Mouse (Mus musculus): ENCODE data around the gene Ado.

Gene Ado

DNA sequence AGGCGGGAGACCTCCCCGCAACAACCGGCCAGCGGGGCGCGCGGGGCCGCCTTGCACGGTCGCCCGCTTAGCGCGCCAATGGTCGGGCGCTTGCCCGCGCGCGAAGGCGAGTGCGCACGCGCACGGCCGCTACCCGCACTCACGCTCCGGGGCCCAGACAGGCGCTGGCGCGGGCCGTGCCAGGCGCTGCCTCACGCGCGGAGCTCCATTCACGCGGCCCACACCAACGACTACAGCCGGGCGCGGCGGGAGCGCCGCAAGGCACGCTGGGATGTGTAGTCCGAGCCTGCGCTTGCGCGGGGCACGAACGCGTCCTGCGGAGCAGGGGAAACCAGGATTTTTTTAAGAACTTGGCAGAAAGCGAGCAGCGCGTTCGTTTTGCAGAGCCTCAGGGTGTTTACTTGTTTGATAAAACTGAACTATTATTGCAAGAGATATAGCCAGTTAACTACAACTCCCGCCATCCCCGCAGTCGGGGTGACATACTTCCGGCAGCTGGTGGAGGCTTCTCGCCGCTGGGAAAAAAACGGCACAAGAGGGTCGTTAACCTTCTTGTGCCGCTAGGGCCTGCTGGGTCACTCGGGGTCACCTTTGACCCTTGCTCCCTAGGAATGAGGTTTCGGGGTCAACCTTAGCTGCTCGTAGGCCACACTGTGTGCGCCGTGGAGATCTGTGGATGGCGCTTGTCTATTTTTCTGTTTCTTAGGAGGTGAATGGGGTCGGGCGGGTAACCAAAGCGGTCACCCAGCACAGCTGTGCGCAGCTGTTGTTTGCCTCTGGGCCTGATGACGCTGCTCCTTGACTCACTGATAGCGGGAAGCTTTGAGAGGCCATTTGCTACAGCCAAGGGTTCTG lies at the start of gene Ado:
Gene Ado (minus strand): TSS at position 79 of the 855 bp plus-strand sequence.
- DNase-seq (ENCODE audit: low spot score): peak; percentile 95

DNA sequence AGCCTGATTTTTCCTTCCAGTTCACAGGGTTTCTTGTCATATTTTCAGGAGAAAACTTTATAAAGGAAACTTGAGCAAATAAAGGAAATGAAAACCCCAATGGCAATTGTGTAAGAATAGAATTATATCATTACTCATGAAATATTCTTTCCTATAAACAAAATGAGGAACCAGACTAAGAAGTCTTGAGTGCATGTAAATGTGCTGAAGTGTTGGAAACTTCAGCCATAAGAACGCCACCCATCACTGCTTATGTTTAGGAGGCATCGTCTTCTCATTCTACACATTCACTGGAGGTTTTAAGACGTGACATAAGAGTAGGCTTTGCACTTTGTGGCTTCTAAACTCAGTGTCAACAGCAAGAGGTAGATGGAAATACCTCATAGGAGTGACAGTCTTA lies 46.5 kb upstream of the Ado start:
- DNase-seq (ENCODE audit: low spot score): no peak

DNA sequence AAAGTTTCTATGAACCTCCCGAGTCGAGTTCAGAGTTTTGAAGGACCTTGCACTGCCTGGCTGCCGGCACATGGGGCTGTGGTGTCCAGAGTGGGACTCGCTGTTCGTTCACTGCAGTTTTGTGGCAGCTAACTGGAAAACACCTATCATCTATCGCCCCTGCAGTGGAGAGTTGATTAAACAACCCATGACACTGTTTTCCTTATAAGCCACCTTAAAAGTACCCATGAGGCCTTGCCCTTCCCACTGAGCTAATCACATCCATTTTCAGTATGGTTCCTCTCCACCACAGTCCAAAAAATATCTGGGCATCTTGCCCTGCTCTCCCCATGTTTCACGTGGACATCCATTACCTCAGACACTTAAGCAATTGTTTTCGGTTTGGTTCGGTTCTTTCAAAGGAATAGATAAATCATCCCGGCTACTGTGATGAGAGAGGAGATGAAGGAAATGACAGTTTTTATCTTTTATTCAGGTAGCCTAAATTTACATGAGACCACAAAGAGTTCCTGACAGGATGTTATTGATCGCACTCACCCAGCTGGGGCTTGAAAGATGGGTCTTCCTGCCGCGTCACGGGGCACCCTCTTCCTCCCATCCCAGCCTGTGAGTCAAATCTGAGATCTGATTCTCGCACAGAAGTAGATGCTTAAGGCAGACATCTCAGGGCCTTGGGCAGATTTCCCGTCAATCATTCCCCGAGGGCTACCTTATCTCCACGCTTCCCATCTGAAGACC lies 37.3 kb upstream of the Ado start:
- DNase-seq (ENCODE audit: low spot score): no peak

DNA sequence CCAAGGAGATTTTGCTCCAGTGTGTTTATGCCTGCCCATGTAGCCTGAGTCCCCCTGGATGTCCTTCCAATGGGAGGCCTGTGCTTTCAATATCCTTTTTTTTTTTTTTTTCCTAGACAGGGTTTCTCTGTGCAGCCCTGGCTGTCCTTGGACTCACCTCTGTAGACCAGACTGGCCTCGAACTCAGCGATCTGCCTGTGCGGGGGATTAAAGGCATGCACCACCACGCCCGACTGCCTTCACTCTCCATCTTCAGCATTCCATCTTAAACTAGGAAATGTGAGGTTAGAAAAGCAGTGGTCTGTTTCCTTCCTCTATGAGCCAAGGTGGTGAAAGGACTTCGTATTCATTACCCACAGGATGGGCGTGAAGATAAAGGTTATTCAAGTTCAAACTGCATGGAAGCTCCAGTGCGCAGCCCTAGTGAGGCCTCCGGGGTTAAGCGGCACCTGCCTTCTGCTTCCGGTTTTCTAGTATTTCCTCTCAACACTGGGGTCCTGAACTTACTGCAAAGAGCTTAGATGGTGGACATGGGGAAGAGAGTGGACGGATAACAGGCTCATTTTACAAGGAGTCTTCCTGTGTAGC lies 33.0 kb upstream of the Ado start:
- DNase-seq (ENCODE audit: low spot score): no peak

DNA sequence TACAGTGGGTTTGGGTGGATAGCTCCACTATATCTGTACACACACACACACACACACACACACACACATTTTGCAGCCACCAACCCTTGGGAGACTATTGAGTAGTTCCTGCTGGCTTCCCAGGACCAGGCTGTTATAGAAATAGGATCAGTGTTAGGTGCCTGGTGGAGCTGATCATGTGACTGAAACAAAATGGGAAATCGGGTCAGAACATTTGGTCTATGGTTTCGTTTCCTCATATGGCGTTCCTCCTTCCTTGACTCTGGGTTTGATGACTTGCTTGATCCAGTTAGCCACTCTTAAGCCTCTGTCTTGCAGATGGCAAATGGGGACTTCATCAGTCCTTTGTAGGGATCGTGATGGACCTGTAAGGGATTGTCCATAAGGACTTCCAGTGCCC lies 31.1 kb upstream of the Ado start:
- DNase-seq (ENCODE audit: low spot score): no peak

DNA sequence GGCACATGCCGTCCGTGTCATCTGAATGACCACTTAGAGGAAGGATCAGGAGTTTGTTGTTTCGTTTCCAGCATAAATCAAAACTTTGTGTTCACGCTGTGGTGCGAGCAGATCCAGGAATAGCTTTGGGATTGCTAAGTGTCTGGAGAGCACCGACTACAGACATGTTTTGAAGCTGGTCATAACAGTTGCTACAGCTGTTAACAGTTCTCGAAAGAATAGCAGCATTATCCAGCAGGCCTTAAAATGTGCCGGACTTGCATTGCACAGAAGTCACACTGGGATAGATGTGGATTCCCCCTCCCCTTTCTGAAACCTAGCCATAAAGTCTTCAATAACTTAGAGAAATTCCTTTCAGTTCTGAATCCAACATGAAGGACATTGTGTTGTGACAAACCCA lies 24.6 kb upstream of the Ado start:
- DNase-seq (ENCODE audit: low spot score): no peak

DNA sequence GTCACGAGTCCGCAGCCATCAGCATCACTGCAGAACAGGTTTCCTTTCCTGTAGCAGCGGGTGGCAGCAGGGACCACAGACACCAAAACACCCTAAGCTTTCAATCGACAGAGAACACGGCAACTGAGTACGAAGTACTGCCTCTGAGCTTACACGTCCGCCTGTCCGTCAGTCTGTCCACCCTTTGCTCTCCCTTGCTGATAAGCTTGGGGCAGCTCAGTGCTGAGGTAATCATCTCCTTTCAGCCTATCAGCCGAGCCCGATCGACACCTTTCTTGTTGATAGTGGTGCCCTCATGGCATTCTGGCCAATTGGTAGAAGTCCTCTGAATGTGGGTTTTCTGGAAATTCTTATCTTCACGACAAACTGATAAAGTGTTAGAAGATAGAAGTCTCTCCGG lies 22.7 kb upstream of the Ado start:
- no peak for DNase-seq (ENCODE audit: low spot score)

DNA sequence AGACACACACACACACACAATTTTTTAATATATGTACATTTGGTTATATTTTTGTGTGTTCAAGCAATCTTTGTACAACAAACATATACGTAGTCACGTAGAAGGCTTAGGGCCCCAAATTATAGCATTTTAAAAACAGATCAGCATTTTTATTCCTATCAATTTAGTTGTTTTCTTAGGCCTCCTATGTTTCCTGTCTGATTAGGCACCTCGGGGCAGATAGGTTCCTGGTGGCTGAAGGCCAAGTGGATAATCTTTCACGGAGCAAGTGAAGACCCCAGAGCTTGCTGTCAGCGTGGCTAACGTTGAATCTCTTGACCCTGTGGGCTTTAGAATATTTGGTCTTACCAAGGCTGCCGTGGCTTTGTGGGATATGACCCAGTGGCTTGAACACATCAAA lies 20.8 kb upstream of the Ado start:
- no peak for DNase-seq (ENCODE audit: low spot score)

DNA sequence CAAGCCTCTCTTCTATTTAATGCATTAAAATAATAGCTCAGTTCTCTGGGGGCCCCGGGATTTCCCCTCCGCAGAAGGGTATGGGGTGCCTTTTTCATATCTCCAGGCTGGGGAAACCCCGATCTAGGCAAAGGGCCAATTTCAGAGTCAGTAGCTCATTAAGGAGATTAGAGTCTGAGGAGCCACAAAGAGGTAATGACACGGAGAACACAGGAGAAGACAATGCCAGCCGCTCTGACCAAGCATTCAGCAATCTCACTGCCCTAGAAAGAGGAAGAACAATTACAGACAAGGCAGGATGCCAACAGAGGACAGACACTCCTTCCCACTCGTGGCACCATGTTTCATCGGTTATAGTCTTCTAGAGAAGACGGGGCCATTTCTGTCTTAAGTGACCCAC lies 17.3 kb upstream of the Ado start:
- DNase-seq (ENCODE audit: low spot score): no peak

DNA sequence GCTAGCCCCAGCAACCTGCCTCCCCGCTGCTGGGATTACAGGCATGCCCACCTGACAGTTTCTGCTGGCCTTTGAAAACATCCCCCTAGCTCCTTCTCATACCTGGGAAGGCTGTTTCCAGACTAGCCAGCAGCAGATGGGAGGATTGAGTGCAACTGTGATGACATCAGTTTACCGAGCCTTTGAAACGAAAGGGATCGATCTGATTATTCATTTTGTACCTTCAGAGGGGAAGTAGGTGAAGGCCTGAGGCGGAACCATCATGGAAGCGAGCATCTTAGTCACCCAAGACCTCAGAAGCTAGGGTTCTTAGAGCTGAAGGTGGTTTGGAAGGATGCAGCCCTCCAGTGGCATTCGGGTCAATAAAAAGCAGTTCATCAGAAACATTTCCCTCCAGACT lies 15.8 kb upstream of the Ado start:
- no peak for DNase-seq (ENCODE audit: low spot score)

DNA sequence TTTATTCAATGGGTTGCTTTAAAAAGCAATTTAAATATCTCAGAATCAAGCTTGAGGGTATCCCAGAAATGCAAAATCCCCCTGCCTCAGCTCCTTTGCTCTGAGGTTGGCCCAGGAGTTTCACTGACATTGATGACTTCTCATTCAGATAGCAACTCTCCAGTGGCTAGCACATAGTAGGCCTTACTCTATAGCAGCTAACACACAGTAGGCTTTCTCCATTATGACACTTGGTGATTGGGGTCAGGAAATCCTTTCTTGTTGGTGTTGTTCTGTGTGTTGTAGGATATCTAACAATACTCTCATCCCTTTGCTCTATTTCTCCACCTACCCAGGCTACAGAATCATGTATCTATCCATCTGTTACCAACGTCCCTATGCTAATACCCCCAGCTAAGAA lies 12.4 kb upstream of the Ado start:
- DNase-seq (ENCODE audit: low spot score): no peak

DNA sequence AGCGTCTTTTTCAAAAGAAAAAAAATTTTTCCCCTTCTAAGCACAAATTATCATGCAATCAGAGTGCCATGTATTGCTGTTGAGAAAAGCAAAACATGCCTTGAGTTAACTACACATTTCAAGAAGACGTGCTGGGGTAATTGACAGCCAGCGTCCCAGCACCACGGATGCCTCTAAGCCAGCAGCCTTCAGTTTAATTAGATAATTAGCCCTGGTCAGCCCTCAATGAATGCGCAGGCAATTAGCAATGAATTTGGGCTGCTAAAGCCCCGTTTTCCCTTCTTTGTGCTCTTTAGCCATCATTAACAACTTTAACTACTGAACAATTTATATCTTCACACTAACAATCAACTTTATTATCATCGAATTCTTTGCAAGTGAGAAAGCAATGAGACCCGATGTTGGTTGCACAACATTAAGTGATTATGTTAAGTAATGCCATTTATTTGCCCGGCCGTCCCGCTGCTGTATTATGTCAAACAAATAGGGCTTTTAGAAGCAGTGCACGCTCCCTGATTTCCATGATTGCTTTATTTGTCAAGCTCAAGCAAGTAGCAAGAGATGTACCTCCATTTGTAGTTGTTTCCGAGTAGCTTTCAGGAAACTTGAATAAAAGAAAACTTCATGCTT lies 11.1 kb upstream of the Ado start:
- peak; percentile 11 for DNase-seq (ENCODE audit: low spot score)

DNA sequence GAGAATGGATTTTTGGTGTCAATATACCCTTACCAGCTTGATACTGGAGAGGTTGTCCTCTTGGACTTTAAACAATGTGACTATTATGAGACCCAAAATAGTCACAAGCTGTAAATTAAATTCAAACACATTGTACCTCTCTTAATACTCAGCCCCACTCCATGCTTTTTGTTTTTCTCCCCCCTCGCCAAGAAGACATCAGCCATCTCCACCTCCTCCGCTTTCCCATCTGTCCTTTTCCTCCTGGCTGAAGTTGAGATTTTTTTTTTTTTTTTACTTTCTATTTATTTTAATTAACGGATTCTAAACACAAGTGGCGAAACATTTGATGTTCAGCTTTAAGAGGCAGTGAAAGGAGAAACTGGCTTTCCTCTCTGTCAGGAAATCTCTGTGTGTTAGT lies 9.3 kb upstream of the Ado start:
- no peak for DNase-seq (ENCODE audit: low spot score)

DNA sequence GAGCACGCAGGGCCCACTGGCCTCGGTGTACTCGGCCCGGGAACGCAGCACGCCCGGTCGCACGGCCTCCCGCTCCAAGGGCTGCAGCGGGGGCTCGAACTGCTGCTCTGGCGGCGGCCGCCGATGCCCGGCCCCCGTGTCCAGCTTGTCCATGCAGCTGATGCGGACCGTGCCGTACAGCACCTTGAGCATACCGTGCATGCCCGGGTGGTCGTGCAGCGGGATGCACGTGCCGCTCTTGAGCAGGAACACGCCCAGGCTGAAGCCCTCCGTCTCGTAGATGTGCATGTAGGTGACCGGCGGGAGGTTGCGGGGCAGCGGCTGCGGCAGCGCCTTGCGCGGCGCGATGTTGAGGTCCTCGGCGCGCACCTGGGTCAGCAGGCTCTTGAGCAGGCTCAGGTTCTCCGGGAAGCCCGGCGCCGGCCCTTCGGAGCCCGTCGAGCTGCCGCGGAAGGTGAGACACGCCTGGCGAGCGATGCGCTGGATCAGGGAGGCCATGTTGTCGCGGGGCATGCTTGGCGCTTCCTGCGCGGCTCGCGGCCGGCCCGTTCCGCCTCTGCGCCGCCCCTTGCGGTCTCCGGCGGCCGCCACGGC lies 397 bp downstream of the Ado start:
- peak; percentile 58 for DNase-seq (ENCODE audit: low spot score)

DNA sequence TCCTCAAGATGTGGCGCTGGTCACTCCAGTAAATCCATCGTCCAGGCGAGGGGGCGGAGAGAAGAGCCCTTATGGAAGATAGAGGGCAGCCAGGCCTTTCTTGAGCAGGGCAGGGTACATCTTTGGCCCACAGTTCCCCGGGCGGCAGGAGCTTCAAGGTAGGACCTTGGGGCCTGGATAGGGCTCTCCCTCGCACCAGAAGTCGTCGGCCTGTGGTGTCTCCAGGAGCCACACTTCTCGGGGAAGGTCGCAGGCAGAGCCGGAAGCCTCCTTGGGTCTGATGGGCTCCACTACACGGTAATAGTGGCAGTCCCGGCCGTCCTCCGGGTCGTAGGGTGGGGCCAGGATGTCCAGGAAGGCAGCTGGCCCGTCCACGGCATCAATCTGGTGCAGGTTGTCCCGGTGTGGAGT lies 900 bp downstream of the Ado start:
- no peak for DNase-seq (ENCODE audit: low spot score)

DNA sequence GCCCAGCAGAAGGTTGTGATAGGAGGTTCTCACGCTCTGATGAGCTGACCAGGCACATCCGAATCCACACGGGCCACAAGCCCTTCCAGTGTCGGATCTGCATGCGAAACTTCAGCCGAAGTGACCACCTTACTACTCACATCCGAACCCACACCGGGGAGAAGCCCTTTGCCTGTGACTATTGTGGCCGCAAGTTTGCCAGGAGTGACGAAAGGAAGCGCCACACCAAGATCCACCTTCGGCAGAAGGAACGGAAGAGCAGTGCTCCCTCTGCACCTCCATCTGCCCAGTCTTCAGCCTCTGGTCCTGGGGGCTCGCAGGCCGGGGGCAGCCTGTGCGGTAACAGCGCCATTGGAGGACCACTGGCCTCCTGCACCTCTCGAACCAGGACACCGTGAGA lies 8.2 kb downstream of the Ado start:
- no peak for DNase-seq (ENCODE audit: low spot score)

DNA sequence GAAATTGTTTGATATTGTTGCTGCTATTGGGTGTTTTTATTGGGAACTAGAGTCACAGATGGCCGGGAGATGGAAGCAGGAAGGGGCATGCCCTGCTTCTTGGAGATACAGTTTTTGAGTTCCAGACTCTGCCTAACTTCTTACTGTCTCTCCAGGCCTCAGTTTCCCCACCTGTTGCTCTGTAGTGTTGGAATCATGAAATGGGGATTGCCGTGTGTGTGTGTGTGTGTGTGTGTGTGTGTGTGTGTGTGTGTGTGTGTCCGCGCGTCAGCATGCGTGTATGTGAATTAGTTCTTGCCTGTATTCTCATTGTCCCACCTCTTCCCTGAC lies 9.4 kb downstream of the Ado start:
- no peak for DNase-seq (ENCODE audit: low spot score)

DNA sequence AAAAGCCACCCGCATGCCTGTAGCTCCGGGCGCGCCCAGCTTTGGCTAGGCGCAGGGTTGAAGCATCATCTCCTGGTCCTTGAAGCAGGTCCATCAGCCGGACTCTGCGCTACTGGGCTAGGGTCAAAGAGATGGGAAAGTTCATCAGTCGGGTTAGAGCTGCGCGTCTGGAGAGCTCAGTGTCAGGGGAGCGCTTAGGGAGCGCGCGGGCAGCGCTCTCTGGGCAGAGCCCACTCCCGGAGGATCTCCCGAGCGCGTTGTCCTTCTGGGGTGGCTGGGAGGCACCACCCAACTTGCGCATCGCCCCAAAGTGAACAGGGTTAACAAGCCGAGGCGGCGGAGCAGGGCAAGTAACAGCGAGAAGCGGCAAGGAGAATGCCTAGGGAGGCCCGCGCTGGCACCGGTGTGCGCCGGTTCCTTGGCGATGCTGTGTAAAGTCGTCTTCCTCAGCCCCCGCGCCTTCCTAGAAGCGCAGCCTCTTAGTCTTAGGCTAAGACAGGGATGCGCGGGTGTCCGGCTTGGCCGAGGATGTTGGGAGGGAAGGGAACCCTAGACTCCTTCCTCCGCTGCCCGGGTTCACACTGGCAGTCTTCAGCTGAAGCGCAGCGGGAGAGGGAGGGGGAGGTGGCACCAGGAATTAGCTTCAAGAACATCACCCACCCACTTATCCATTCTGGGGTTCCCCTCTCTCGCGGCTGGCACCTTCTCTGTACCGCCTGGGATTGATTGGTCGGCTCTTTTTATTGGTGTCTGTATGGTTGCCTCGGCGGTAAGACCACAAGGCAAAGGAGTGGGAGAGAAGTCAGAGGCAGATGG lies 10.0 kb downstream of the Ado start:
- no peak for DNase-seq (ENCODE audit: low spot score)

DNA sequence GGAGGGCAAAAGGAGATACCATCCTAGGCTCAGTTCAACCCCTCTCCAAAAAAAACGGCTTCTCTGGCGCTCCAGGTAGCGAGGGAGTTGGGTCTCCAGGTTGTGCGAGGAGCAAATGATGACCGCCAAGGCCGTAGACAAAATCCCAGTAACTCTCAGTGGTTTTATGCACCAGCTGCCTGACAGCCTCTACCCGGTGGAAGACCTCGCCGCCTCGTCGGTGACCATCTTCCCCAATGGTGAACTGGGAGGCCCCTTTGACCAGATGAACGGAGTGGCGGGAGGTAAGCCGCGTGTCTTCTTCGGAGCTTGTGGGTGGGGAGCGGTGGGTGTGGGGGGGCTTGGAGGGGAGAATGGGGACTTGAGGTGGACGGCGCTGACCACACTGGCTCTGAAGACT lies 10.6 kb downstream of the Ado start:
- DNase-seq (ENCODE audit: low spot score): no peak

DNA sequence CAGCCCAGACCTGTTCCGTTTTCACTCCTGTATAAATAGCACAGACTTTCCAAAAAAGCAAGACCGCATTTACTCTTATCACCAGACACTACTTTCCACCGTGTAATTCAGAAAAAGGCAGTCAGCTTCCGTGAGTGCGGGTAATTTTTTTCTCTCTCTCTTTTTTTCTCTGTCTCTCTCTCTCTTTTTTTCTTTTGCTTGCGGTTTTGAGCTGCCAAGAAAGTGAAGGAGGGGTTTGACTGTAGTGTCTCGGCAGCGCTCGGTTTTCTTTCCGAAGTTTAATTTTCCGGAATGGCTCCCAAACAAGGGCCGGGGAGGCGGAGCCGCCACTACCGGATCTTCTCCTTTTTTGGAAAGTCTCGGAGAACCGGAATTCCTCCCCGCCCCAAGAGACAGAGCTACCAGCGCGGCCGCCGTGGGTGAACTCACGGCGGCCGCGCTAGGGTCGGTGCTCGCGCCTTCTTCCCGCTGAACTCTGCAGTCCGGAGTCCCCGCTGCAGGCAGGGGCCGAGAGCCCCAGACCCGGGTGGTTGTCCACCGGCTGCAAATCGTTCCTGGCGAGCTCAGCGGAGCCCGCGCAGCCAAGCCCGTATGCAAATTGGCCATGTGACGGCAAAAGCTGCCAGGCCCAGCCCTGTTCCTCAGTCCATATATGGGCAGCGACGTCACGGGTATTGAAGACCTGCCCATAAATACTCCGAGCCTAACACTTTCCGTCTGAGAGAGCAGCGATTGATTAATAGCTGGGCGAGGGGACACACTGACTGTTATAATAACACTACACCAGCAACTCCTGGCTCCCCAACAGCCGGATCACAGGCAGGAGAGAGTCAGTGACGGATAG lies 11.4 kb downstream of the Ado start:
- peak; percentile 89 for DNase-seq (ENCODE audit: low spot score)

All from layer of hippocampus, adult 11-12 months (tissue).